Mouse (Mus musculus): ENCODE results near the gene Zyg11b. TPM values are rescaled to one million over a fixed set of nuclear protein-coding genes. Genes with fewer than 3 reads are reported as not detected.

Zyg11b gene
- total and polyA plus RNA-seq, 2 experiments from 2014 or later, result 6.5 to 25.2 TPM

GRCm38 (mm10) chr4:108233654-108234053 lies 67.2 kb downstream of the Zyg11b start:
- H3K27me3 ChIP-seq (ENCODE audit: control insufficient read depth, insufficient read depth, low read length), result no peaks in the 10 kb centered on the region
- no peak for TF ChIP-seq EP300 (IDR thresholded peaks at IDR 0.05; ENCODE audit: low read depth)
- no peak for TF ChIP-seq CTCF (IDR thresholded peaks at IDR 0.05; ENCODE audit: low read depth)
- H3K36me3 ChIP-seq (replicated peaks; ENCODE audit: control insufficient read depth, insufficient read depth, low read length), result peaks cover 64% of the 10 kb centered on the region
- no peak overlapping the region for H3K9ac ChIP-seq (replicated peaks; ENCODE audit: low read depth, low read length)
- no peaks in the 10 kb centered on the region for H3K9me3 ChIP-seq (replicated peaks; ENCODE audit: control insufficient read depth, low read length)
- 83% methylated on average over 3 of the region's 3 CpGs for WGBS
- no peaks in the 10 kb centered on the region for H3K4me1 ChIP-seq (ENCODE audit: control insufficient read depth, insufficient read depth)
- no peak overlapping the region for H3K4me3 ChIP-seq (ENCODE audit: low read depth, low read length)
- DNase-seq (ENCODE audit: low spot score) (no peak), ATAC-seq (ENCODE audit: insufficient read depth, low read depth) (no peak)
- H3K4me2 ChIP-seq (ENCODE audit: low read depth, low read length), result no peak overlapping the region
- H3K27ac ChIP-seq (ENCODE audit: low read depth), result no peak overlapping the region

GRCm38 (mm10) chr4:108225341-108225872 lies 75.5 kb downstream of the Zyg11b start:
- TF ChIP-seq CTCF (IDR thresholded peaks at IDR 0.05; ENCODE audit: low read depth) (no peak), EP300 (IDR thresholded peaks at IDR 0.05; ENCODE audit: low read depth) (no peak)
- no peak for DNase-seq (ENCODE audit: low spot score)
- ATAC-seq (ENCODE audit: insufficient read depth, low read depth), result no peak

GRCm38 (mm10) chr4:108222507-108222906 lies 78.4 kb downstream of the Zyg11b start:
- no peak overlapping the region for H3K4me2 ChIP-seq (ENCODE audit: low read depth, low read length)
- ATAC-seq (ENCODE audit: insufficient read depth, low read depth), result no peak
- H3K9me3 ChIP-seq (replicated peaks; ENCODE audit: control insufficient read depth, low read length), result no peaks in the 10 kb centered on the region
- no peak for DNase-seq (ENCODE audit: low spot score)
- 0 out of 2 replicates have a peak, but pooled peaks cover 6% of the 10 kb centered on the region for H3K4me1 ChIP-seq (ENCODE audit: control insufficient read depth, insufficient read depth)
- no peak overlapping the region for H3K9ac ChIP-seq (replicated peaks; ENCODE audit: low read depth, low read length)
- TF ChIP-seq CTCF (IDR thresholded peaks at IDR 0.05; ENCODE audit: low read depth), result no peak
- no peak for TF ChIP-seq EP300 (IDR thresholded peaks at IDR 0.05; ENCODE audit: low read depth)
- no peak overlapping the region for H3K27ac ChIP-seq (ENCODE audit: low read depth)
- H3K36me3 ChIP-seq (replicated peaks; ENCODE audit: control insufficient read depth, insufficient read depth, low read length), result no peaks in the 10 kb centered on the region
- no peak overlapping the region for H3K4me3 ChIP-seq (ENCODE audit: low read depth, low read length)
- peaks cover 20% of the 10 kb centered on the region for H3K27me3 ChIP-seq (ENCODE audit: control insufficient read depth, insufficient read depth, low read length)
- 91% methylated on average over 5 of the region's 5 CpGs for WGBS

More at GRCm38 (mm10) chr4:108225341-108225872, 75.5 kb downstream of the Zyg11b start:
- 79% methylated on average over 3 of the region's 3 CpGs for WGBS
- Histone ChIP-seq H3K4me1 (ENCODE audit: control insufficient read depth, insufficient read depth) (no peaks in the 10 kb centered on the region), H3K36me3 (replicated peaks; ENCODE audit: control insufficient read depth, insufficient read depth, low read length) (no peaks in the 10 kb centered on the region), H3K27ac (ENCODE audit: low read depth) (no peak overlapping the region), H3K9ac (replicated peaks; ENCODE audit: low read depth, low read length) (no peak overlapping the region), H3K27me3 (ENCODE audit: control insufficient read depth, insufficient read depth, low read length) (no peaks in the 10 kb centered on the region), H3K4me3 (ENCODE audit: low read depth, low read length) (no peak overlapping the region), H3K9me3 (replicated peaks; ENCODE audit: control insufficient read depth, low read length) (no peaks in the 10 kb centered on the region), H3K4me2 (ENCODE audit: low read depth, low read length) (no peak overlapping the region)

- DNase-seq (ENCODE audit: low spot score), result no peak
- Histone ChIP-seq H3K36me3 (replicated peaks; ENCODE audit: control insufficient read depth, insufficient read depth, low read length) (no peaks in the 10 kb centered on the region), H3K4me2 (ENCODE audit: low read depth, low read length) (no peak overlapping the region), H3K27ac (ENCODE audit: low read depth) (no peak overlapping the region), H3K4me3 (ENCODE audit: low read depth, low read length) (no peak overlapping the region), H3K27me3 (ENCODE audit: control insufficient read depth, insufficient read depth, low read length) (peaks cover 32% of the 10 kb centered on the region), H3K4me1 (ENCODE audit: control insufficient read depth, insufficient read depth) (0 out of 2 replicates have a peak, but pooled peaks cover 8% of the 10 kb centered on the region), H3K9me3 (replicated peaks; ENCODE audit: control insufficient read depth, low read length) (no peaks in the 10 kb centered on the region), H3K9ac (replicated peaks; ENCODE audit: low read depth, low read length) (no peak overlapping the region)
- ATAC-seq (ENCODE audit: insufficient read depth, low read depth), result no peak
- 12% methylated on average over 9 of the region's 9 CpGs for WGBS
- TF ChIP-seq CTCF (IDR thresholded peaks at IDR 0.05; ENCODE audit: low read depth) (no peak), EP300 (IDR thresholded peaks at IDR 0.05; ENCODE audit: low read depth) (no peak)
Observed at GRCm38 (mm10) chr4:108219019-108219418, 81.9 kb downstream of the Zyg11b start.

- no peaks in the 10 kb centered on the region for H3K36me3 ChIP-seq (replicated peaks; ENCODE audit: control insufficient read depth, insufficient read depth, low read length)
- 4% methylated on average over 72 of the region's 107 CpGs for WGBS
- ATAC-seq (ENCODE audit: insufficient read depth, low read depth) (peak; percentile 36), DNase-seq (ENCODE audit: low spot score) (no peak)
- H3K9ac ChIP-seq (replicated peaks; ENCODE audit: low read depth, low read length), result no peak within 1 kb of the TSS
- TF ChIP-seq CTCF (IDR thresholded peaks at IDR 0.05; ENCODE audit: low read depth), result no peak
- H3K4me3 ChIP-seq (ENCODE audit: low read depth, low read length), result peak within 1 kb of the TSS; percentile 48
- H3K27ac ChIP-seq (ENCODE audit: low read depth), result no peak within 1 kb of the TSS
- peaks cover 32% of the 10 kb centered on the region for H3K27me3 ChIP-seq (ENCODE audit: control insufficient read depth, insufficient read depth, low read length)
- H3K9me3 ChIP-seq (replicated peaks; ENCODE audit: control insufficient read depth, low read length), result no peaks in the 10 kb centered on the region
- H3K4me1 ChIP-seq (ENCODE audit: control insufficient read depth, insufficient read depth), result 0 out of 2 replicates have a peak, but pooled peaks cover 8% of the 10 kb centered on the region
- peak within 1 kb of the TSS; percentile 64 for H3K4me2 ChIP-seq (ENCODE audit: low read depth, low read length)
Observed at GRCm38 (mm10) chr4:108217332-108218179, 83.3 kb downstream of the Zyg11b start, which contains the start of gene Zyg11a. Gene Zyg11a (minus strand): TSS chr4:108218048.

Measured in heart, postnatal 0 days (tissue).